Mouse (Mus musculus): ENCODE measurements around the gene Kcna2.

- TF ChIP-seq MXI1 (IDR thresholded peaks at IDR 0.05; ENCODE audit: low read depth, low read length) (no peak), ZKSCAN1 (IDR thresholded peaks at IDR 0.05; ENCODE audit: borderline replicate concordance, low read depth, low read length) (no peak), MYC (IDR thresholded peaks at IDR 0.05; ENCODE audit: low read depth, low read length) (no peak), POLR2A (IDR thresholded peaks at IDR 0.05; ENCODE audit: low read depth, low read length) (no peak), CTCF (conservative IDR thresholded peaks at IDR 0.05 in 1 of 2, IDR thresholded peaks at IDR 0.05 in 1 of 2; ENCODE audit: low read depth in 2 of 2, low read length in 2 of 2) (no peak), MAZ (IDR thresholded peaks at IDR 0.05; ENCODE audit: low read depth, low read length) (no peak), EP300 (IDR thresholded peaks at IDR 0.05; ENCODE audit: low read length) (no peak), MAX (IDR thresholded peaks at IDR 0.05; ENCODE audit: low read length) (no peak), MAFK (IDR thresholded peaks at IDR 0.05; ENCODE audit: insufficient replicate concordance, low read length) (no peak)
Measured at GRCm38 (mm10) chr3:107112498-107112897, 11.6 kb downstream of the Kcna2 start.

Data from CH12.LX (cell line).